Comparison of ENCODE assay signal across 28 mouse cellular contexts in genomic region chr5:134728535-134728934, GRCm38 (mm10). TPM values are rescaled to one million over a fixed set of nuclear protein-coding genes. Genes with fewer than 3 reads are reported as not detected.
A peak's percentile ranks its signal among the peaks of the same experiment; 100 is the strongest.
DNase-seq lines count a peak whose midpoint lies in the region; ATAC-seq lines count a peak whose summit lies in the region.
"Had no signal": no experiment of that assay in that cellular context is flagged by ENCODE, and none has a peak within 500 bp of the region (broad histone marks: within the 10 kb centered on the region; RNA-seq: fewer than 3 reads in every experiment).

No protein-coding gene starts in this region.

- peak; percentile 39 for DNase-seq in embryo, embryonic 10 days (ENCODE audit: low spot score)
- no peak for DNase-seq in embryo, embryonic 9.5 days (ENCODE audit: extremely low spot score)
- DNase-seq in limb, embryonic 11.5 days (ENCODE audit: low spot score), result peak; percentile 68
- DNase-seq in mesoderm, embryonic 11.5 days (ENCODE audit: low read depth, low spot score), result peak; percentile 30
- no peak for DNase-seq in spleen, postnatal 10 days (ENCODE audit: low spot score in 2 of 2)
- no peak for DNase-seq in thymus, adult 18-20 months
- DNase-seq: adrenal gland, adult 8-10 months; cerebellum, adult 8-10 months; cerebellum, postnatal 25 days; heart, postnatal 10 days; kidney, adult 11 months; kidney, postnatal 4 days; left cerebral cortex, postnatal 4 days; lung, adult 2 months; lung, postnatal 10 days; midbrain, embryonic 14.5 days; right cerebral cortex, postnatal 25 days had no signal

- no peaks in the 10 kb centered on the region for H3K9me3 ChIP-seq in embryonic facial prominence, embryonic 13.5 days
- no peaks in the 10 kb centered on the region for H3K9me3 ChIP-seq in limb, embryonic 11.5 days (ENCODE audit: control insufficient read depth, low read length)
- no peaks in the 10 kb centered on the region for H3K9me3 ChIP-seq in kidney, embryonic 16.5 days (ENCODE audit: low read length)
- H3K9me3 ChIP-seq: forebrain, embryonic 13.5 days; heart, embryonic 13.5 days; hindbrain, embryonic 15.5 days had no signal

- H3K4me2 ChIP-seq in embryonic facial prominence, embryonic 13.5 days, result no peak overlapping the region
- H3K4me2 ChIP-seq in limb, embryonic 11.5 days (ENCODE audit: low read depth, severe bottlenecking), result no peak overlapping the region
- H3K4me2 ChIP-seq in kidney, embryonic 16.5 days (replicated peaks; ENCODE audit: low read depth, low read length), result no peak overlapping the region
- H3K4me2 ChIP-seq: forebrain, embryonic 13.5 days; heart, embryonic 13.5 days; hindbrain, embryonic 15.5 days had no signal

- peaks cover 19% of the 10 kb centered on the region; the same call in 1 of the 2 replicates for H3K4me1 ChIP-seq in embryonic facial prominence, embryonic 13.5 days
- H3K4me1 ChIP-seq in limb, embryonic 11.5 days (ENCODE audit: control insufficient read depth, insufficient read depth, low read length), result peaks cover 6% of the 10 kb centered on the region; the same call in 1 of the 2 replicates
- H3K4me1 ChIP-seq in kidney, embryonic 16.5 days (ENCODE audit: insufficient read depth, low read length), result no peaks in the 10 kb centered on the region
- H3K4me1 ChIP-seq: forebrain, embryonic 13.5 days; heart, embryonic 13.5 days; hindbrain, embryonic 15.5 days had no signal

- peak; percentile 34; the same call in 1 of the 2 replicates for ATAC-seq in embryonic facial prominence, embryonic 13.5 days (ENCODE audit: insufficient number of reproducible peaks, insufficient read depth, low FRiP score, low TSS enrichment, low read depth)
- peak; percentile 21; the same call in 1 of the 2 replicates for ATAC-seq in limb, embryonic 11.5 days (ENCODE audit: insufficient number of reproducible peaks, low FRiP score, low TSS enrichment, low read depth)
- ATAC-seq in kidney, embryonic 16.5 days (ENCODE audit: low FRiP score, low TSS enrichment), result no peak
- ATAC-seq: forebrain, embryonic 13.5 days; inflammation-experienced regulatory T-cells, adult 6 months had no signal

- no peaks in the 10 kb centered on the region for H3K27me3 ChIP-seq in embryonic facial prominence, embryonic 13.5 days
- H3K27me3 ChIP-seq in limb, embryonic 11.5 days (ENCODE audit: control insufficient read depth, insufficient read depth, low read length), result no peaks in the 10 kb centered on the region
- no peaks in the 10 kb centered on the region for H3K27me3 ChIP-seq in kidney, embryonic 16.5 days (ENCODE audit: insufficient read depth, low read length)
- H3K27me3 ChIP-seq: forebrain, embryonic 13.5 days; heart, embryonic 13.5 days; hindbrain, embryonic 15.5 days had no signal

- 30% methylated on average over 3 of the region's 3 CpGs for WGBS in embryonic facial prominence, embryonic 13.5 days
- WGBS in limb, embryonic 11.5 days, result 14% methylated on average over 3 of the region's 3 CpGs
- 69% methylated on average over 3 of the region's 3 CpGs for WGBS in kidney, embryonic 16.5 days

- peaks cover 61% of the 10 kb centered on the region for H3K36me3 ChIP-seq in embryonic facial prominence, embryonic 13.5 days
- no peaks in the 10 kb centered on the region for H3K36me3 ChIP-seq in limb, embryonic 11.5 days (ENCODE audit: control insufficient read depth, insufficient read depth, low read length)
- no peaks in the 10 kb centered on the region for H3K36me3 ChIP-seq in kidney, embryonic 16.5 days (ENCODE audit: insufficient read depth, low read length)
- H3K36me3 ChIP-seq: hindbrain, embryonic 15.5 days had no signal

- no peak overlapping the region for H3K4me3 ChIP-seq in embryonic facial prominence, embryonic 13.5 days
- no peak overlapping the region for H3K4me3 ChIP-seq in limb, embryonic 11.5 days (ENCODE audit: low read depth, low read length)
- no peak overlapping the region for H3K4me3 ChIP-seq in kidney, embryonic 16.5 days (ENCODE audit: low read length)
- H3K4me3 ChIP-seq: forebrain, embryonic 13.5 days; gastrocnemius, adult 2 months; heart, embryonic 13.5 days; hindbrain, embryonic 15.5 days had no signal

- no peak overlapping the region for H3K9ac ChIP-seq in embryonic facial prominence, embryonic 13.5 days
- peak overlapping the region; percentile 30; the same call in 1 of the 2 replicates for H3K9ac ChIP-seq in limb, embryonic 11.5 days (ENCODE audit: low read length)
- no peak overlapping the region for H3K9ac ChIP-seq in kidney, embryonic 16.5 days (replicated peaks; ENCODE audit: low read length)
- H3K9ac ChIP-seq: forebrain, embryonic 13.5 days; heart, embryonic 13.5 days; hindbrain, embryonic 15.5 days; liver, embryonic 14.5 days had no signal

- H3K27ac ChIP-seq in embryonic facial prominence, embryonic 13.5 days, result peak overlapping the region; percentile 78; the same call in 1 of the 2 replicates
- no peak overlapping the region for H3K27ac ChIP-seq in limb, embryonic 11.5 days (replicated peaks; ENCODE audit: low read depth, low read length)
- no peak overlapping the region for H3K27ac ChIP-seq in kidney, embryonic 16.5 days (ENCODE audit: low read length)
- H3K27ac ChIP-seq: forebrain, embryonic 13.5 days; gastrocnemius, adult 2 months; heart, embryonic 13.5 days; hindbrain, embryonic 15.5 days; kidney, postnatal 0 days; liver, embryonic 14.5 days; macrophage had no signal

RNA-seq across cellular contexts. Expression of gene Eln, which starts 18.6 kb away (rescaled TPM):
- 81.1 and 93.0 TPM in 2 replicates for polyA plus RNA-seq in embryonic facial prominence, embryonic 13.5 days (2015; fragmentation: Nextera tagmentation; extraction: Ambion mirVana)
- 3.8 and 4.2 TPM in 2 replicates for polyA plus RNA-seq in limb, embryonic 11.5 days (2014; fragmentation: Nextera tagmentation; extraction: Ambion mirVana)
- polyA plus RNA-seq in kidney, embryonic 16.5 days (2015; fragmentation: Nextera tagmentation; extraction: Ambion mirVana), result 35.9 and 46.1 TPM in 2 replicates
- polyA plus RNA-seq: C2C12, macrophage had no signal

RNA-seq across cellular contexts. Expression of gene Limk1, which starts 40.1 kb away (rescaled TPM):
- 11.6 and 11.9 TPM in 2 replicates for polyA plus RNA-seq in embryonic facial prominence, embryonic 13.5 days (2015; fragmentation: Nextera tagmentation; extraction: Ambion mirVana)
- 5.4 and 5.6 TPM in 2 replicates for polyA plus RNA-seq in limb, embryonic 11.5 days (2014; fragmentation: Nextera tagmentation; extraction: Ambion mirVana)
- 4.9 and 5.2 TPM in 2 replicates for polyA plus RNA-seq in kidney, embryonic 16.5 days (2015; fragmentation: Nextera tagmentation; extraction: Ambion mirVana)

Comparison
In these comparisons a context has a peak if more than half of its experiments do, and no peak if none do; other contexts are left out.
1. DNase-seq: peak in embryo, embryonic 10 days (single experiment), limb, embryonic 11.5 days (single experiment) and mesoderm, embryonic 11.5 days (single experiment); none in embryo, embryonic 9.5 days (single experiment), spleen, postnatal 10 days (0 of 2) and thymus, adult 18-20 months (0 of 2).